8 mouse cellular contexts compared by ENCODE assay signal in the genomic region with DNA sequence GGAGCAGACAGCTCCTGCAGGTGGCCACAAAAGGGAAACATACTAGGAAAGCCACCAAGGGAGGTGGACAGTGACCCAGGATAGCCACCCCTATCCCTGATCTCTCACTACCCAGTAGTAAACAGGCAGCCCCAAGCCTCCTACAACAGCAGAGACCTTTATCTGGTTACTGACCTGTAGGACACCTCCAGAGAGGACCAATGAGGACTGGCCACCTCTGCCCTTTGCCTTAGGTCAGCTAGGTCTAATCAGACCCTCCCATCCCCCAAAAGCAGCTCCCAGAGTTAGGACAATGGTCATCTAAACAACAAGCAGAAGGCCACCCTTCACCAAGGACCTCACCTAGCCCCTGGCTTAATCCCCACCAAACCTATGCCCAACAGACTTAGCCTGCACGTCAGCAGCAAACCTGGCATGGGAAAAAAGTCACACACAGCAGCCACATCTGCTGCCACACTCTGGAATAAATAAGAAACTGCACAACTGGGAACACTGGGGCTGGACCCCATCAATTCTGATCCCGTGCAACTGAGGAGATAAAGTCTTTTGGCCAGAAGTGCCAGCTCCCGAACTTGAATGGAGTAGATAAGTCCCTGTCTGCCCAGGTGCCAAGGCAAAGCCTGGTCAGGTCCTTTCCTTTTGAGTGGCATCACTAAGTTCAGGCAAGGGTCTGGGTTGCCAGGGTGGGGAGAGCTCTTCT. TPM values are rescaled to one million over a fixed set of nuclear protein-coding genes. Genes with fewer than 3 reads are reported as not detected.
DNase-seq lines count a peak whose midpoint lies in the region; ATAC-seq and TF ChIP-seq lines count a peak whose summit lies in the region.

No protein-coding gene starts in this region.

- WGBS in heart, embryonic 14.5 days, result 11% methylated on average over 3 of the region's 3 CpGs
- 20% methylated on average over 3 of the region's 3 CpGs for WGBS in hindbrain, embryonic 15.5 days
- 24% methylated on average over 3 of the region's 3 CpGs for WGBS in midbrain, embryonic 14.5 days

- H3K4me3 ChIP-seq in heart, embryonic 14.5 days (ENCODE audit: control insufficient read depth in 1 of 2, insufficient read depth in 1 of 2, low read depth in 1 of 2, low read length in 2 of 2), result peak overlapping the region; percentile 39 to 43
- H3K4me3 ChIP-seq in hindbrain, embryonic 15.5 days, result peak overlapping the region; percentile 74
- H3K4me3 ChIP-seq in midbrain, embryonic 14.5 days (replicated peaks; ENCODE audit: low read depth, low read length), result peak overlapping the region; percentile 59

- H3K27me3 ChIP-seq in heart, embryonic 14.5 days (ENCODE audit: control insufficient read depth, insufficient read depth, low read length), result peaks cover 19% of the 10 kb centered on the region; the same call in 1 of the 2 replicates
- no peaks in the 10 kb centered on the region for H3K27me3 ChIP-seq in hindbrain, embryonic 15.5 days
- H3K27me3 ChIP-seq in midbrain, embryonic 14.5 days (ENCODE audit: control insufficient read depth, insufficient read depth, low read length), result no peaks in the 10 kb centered on the region; the same call in 1 of the 2 replicates

- no peak for TF ChIP-seq POLR2A in brain, embryonic 14.5 days (IDR thresholded peaks at IDR 0.05; ENCODE audit: borderline replicate concordance, extremely low read depth, insufficient read depth, insufficient read length, poor library complexity, severe bottlenecking)

- peak overlapping the region; percentile 73 for H3K4me2 ChIP-seq in heart, embryonic 14.5 days (ENCODE audit: low read length)
- H3K4me2 ChIP-seq in hindbrain, embryonic 15.5 days, result peak overlapping the region; percentile 98
- H3K4me2 ChIP-seq in midbrain, embryonic 14.5 days (ENCODE audit: low read length), result peak overlapping the region; percentile 91

- H3K27ac ChIP-seq in heart, embryonic 14.5 days (replicated peaks in 1 of 2; ENCODE audit: control insufficient read depth in 1 of 2, insufficient read depth in 1 of 2, low read depth in 2 of 2, low read length in 2 of 2), result no peak overlapping the region
- H3K27ac ChIP-seq in hindbrain, embryonic 15.5 days (replicated peaks), result peak overlapping the region; percentile 83
- no peak overlapping the region for H3K27ac ChIP-seq in midbrain, embryonic 14.5 days (replicated peaks; ENCODE audit: low read depth, low read length)

- TF ChIP-seq CTCF in brain, embryonic 14.5 days (IDR thresholded peaks at IDR 0.05; ENCODE audit: borderline replicate concordance, extremely low read depth, insufficient read depth, insufficient read length), result peak; percentile 27; the same call in 1 of the 2 replicates

- H3K4me1 ChIP-seq in heart, embryonic 14.5 days (ENCODE audit: control insufficient read depth in 2 of 2, insufficient read depth in 2 of 2, low read length in 2 of 2), result peaks cover 21 to 35% of the 10 kb centered on the region in 2 experiments
- peaks cover 33% of the 10 kb centered on the region for H3K4me1 ChIP-seq in hindbrain, embryonic 15.5 days (replicated peaks)
- H3K4me1 ChIP-seq in midbrain, embryonic 14.5 days (ENCODE audit: control insufficient read depth, insufficient read depth, low read length), result peaks cover 10% of the 10 kb centered on the region

- H3K36me3 ChIP-seq in heart, embryonic 14.5 days (ENCODE audit: control insufficient read depth, insufficient read depth, low read length), result no peaks in the 10 kb centered on the region
- H3K36me3 ChIP-seq in hindbrain, embryonic 15.5 days, result no peaks in the 10 kb centered on the region
- H3K36me3 ChIP-seq in midbrain, embryonic 14.5 days (ENCODE audit: control insufficient read depth, insufficient read depth, low read length), result no peaks in the 10 kb centered on the region

- peak overlapping the region; percentile 58; the same call in 1 of the 2 replicates for H3K9ac ChIP-seq in heart, embryonic 14.5 days (ENCODE audit: low read length)
- peak overlapping the region; percentile 81 for H3K9ac ChIP-seq in hindbrain, embryonic 15.5 days
- H3K9ac ChIP-seq in midbrain, embryonic 14.5 days (replicated peaks; ENCODE audit: low read length), result peak overlapping the region; percentile 64; the same call in 1 of the 2 replicates

- DNase-seq in heart, adult 11 months, result no peak
- peak; percentile 24 for DNase-seq in brain, embryonic 14.5 days (ENCODE audit: low read depth)
- DNase-seq in midbrain, embryonic 14.5 days, result peak; percentile 45
- no peak for DNase-seq in ovary, postnatal 14 days (ENCODE audit: low spot score)
- DNase-seq in natural killer cell, adult 2 months (ENCODE audit: low spot score in 2 of 2), result no peak

- ATAC-seq in heart, embryonic 14.5 days (ENCODE audit: insufficient number of reproducible peaks, insufficient read depth, low FRiP score, low read depth), result no peak
- 0 out of 2 replicates have a peak, but pooled peaks have one; percentile 7 for ATAC-seq in hindbrain, embryonic 15.5 days (ENCODE audit: low FRiP score, low read depth)
- ATAC-seq in midbrain, embryonic 14.5 days (ENCODE audit: low FRiP score, low TSS enrichment), result no peak
- no peak for ATAC-seq in activated CD4-positive, CD25-positive, alpha-beta regulatory T cell, adult 4 months

- no peaks in the 10 kb centered on the region for H3K9me3 ChIP-seq in heart, embryonic 14.5 days (ENCODE audit: control insufficient read depth, low read length)
- no peaks in the 10 kb centered on the region for H3K9me3 ChIP-seq in hindbrain, embryonic 15.5 days
- H3K9me3 ChIP-seq in midbrain, embryonic 14.5 days (ENCODE audit: control insufficient read depth, low read length), result no peaks in the 10 kb centered on the region

RNA-seq across cellular contexts. Expression of a gene that starts 5.7 kb away (rescaled TPM):
- polyA plus RNA-seq in heart, embryonic 14.5 days (2014; fragmentation: Nextera tagmentation; extraction: Ambion mirVana), result 0.58 TPM in 2 replicates
- polyA plus RNA-seq in brain, embryonic 14.5 days (2012; rRNA removed), result 4.1 and 5.9 TPM in 2 replicates
- 6.1 and 6.4 TPM in 2 replicates for polyA plus RNA-seq in hindbrain, embryonic 15.5 days (2015; fragmentation: Nextera tagmentation; extraction: Ambion mirVana)
- polyA plus RNA-seq in midbrain, embryonic 14.5 days (2014; fragmentation: Nextera tagmentation; extraction: Ambion mirVana), result 2.0 and 3.3 TPM in 2 replicates
- 1 to 10 TPM in 1 of 2 experiments, under 1 TPM in 1; 0.48 to 1.2 TPM for polyA plus RNA-seq in activated CD4-positive, CD25-positive, alpha-beta regulatory T cell, adult 4 months (2017; shearing (Covaris generic))

RNA-seq across cellular contexts. Expression of a gene that starts 17.5 kb away (rescaled TPM):
- 20.6 and 21.2 TPM in 2 replicates for polyA plus RNA-seq in heart, embryonic 14.5 days (2014; fragmentation: Nextera tagmentation; extraction: Ambion mirVana)
- polyA plus RNA-seq in brain, embryonic 14.5 days (2012; rRNA removed), result 60.4 and 66.1 TPM in 2 replicates
- polyA plus RNA-seq in hindbrain, embryonic 15.5 days (2015; fragmentation: Nextera tagmentation; extraction: Ambion mirVana), result 46.4 and 48.7 TPM in 2 replicates
- polyA plus RNA-seq in midbrain, embryonic 14.5 days (2014; fragmentation: Nextera tagmentation; extraction: Ambion mirVana), result 52.7 and 52.9 TPM in 2 replicates
- polyA plus RNA-seq in activated CD4-positive, CD25-positive, alpha-beta regulatory T cell, adult 4 months (2017; shearing (Covaris generic)), result 10 to 100 TPM in 1 of 2 experiments, 1 to 10 TPM in 1; 8.8 to 11.5 TPM

RNA-seq across cellular contexts. Expression of a gene that starts 22.3 kb away (rescaled TPM):
- polyA plus RNA-seq in heart, embryonic 14.5 days (2014; fragmentation: Nextera tagmentation; extraction: Ambion mirVana), result 28.8 and 32.3 TPM in 2 replicates
- polyA plus RNA-seq in brain, embryonic 14.5 days (2012; rRNA removed), result 5.7 and 5.9 TPM in 2 replicates
- 10.7 and 12.3 TPM in 2 replicates for polyA plus RNA-seq in hindbrain, embryonic 15.5 days (2015; fragmentation: Nextera tagmentation; extraction: Ambion mirVana)
- polyA plus RNA-seq in midbrain, embryonic 14.5 days (2014; fragmentation: Nextera tagmentation; extraction: Ambion mirVana), result 7.6 and 9.1 TPM in 2 replicates
- 1 to 10 TPM; 1.4 to 2.8 TPM for polyA plus RNA-seq in activated CD4-positive, CD25-positive, alpha-beta regulatory T cell, adult 4 months (2017; shearing (Covaris generic))

RNA-seq across cellular contexts. Expression of a gene that starts 42.6 kb away (rescaled TPM):
- polyA plus RNA-seq in heart, embryonic 14.5 days (2014; fragmentation: Nextera tagmentation; extraction: Ambion mirVana), result 3.0 and 3.2 TPM in 2 replicates
- 13.2 and 15.1 TPM in 2 replicates for polyA plus RNA-seq in brain, embryonic 14.5 days (2012; rRNA removed)
- polyA plus RNA-seq in hindbrain, embryonic 15.5 days (2015; fragmentation: Nextera tagmentation; extraction: Ambion mirVana), result 8.3 and 10.0 TPM in 2 replicates
- 4.8 and 7.1 TPM in 2 replicates for polyA plus RNA-seq in midbrain, embryonic 14.5 days (2014; fragmentation: Nextera tagmentation; extraction: Ambion mirVana)
- polyA plus RNA-seq in activated CD4-positive, CD25-positive, alpha-beta regulatory T cell, adult 4 months (2017; shearing (Covaris generic)), result 1 to 10 TPM; 1.4 to 2.7 TPM

RNA-seq across cellular contexts. Expression of a gene that starts 42.6 kb away (rescaled TPM):
- polyA plus RNA-seq in heart, embryonic 14.5 days (2014; fragmentation: Nextera tagmentation; extraction: Ambion mirVana), result 31.6 and 34.3 TPM in 2 replicates
- 70.4 and 84.0 TPM in 2 replicates for polyA plus RNA-seq in brain, embryonic 14.5 days (2012; rRNA removed)
- 46.5 and 52.9 TPM in 2 replicates for polyA plus RNA-seq in hindbrain, embryonic 15.5 days (2015; fragmentation: Nextera tagmentation; extraction: Ambion mirVana)
- 47.6 and 64.3 TPM in 2 replicates for polyA plus RNA-seq in midbrain, embryonic 14.5 days (2014; fragmentation: Nextera tagmentation; extraction: Ambion mirVana)
- polyA plus RNA-seq in activated CD4-positive, CD25-positive, alpha-beta regulatory T cell, adult 4 months (2017; shearing (Covaris generic)), result 10 to 100 TPM; 49.6 to 53.0 TPM

Comparison
In these comparisons a context has a peak if more than half of its experiments do, and no peak if none do; other contexts are left out.
1. DNase-seq: peak in brain, embryonic 14.5 days (single experiment) and midbrain, embryonic 14.5 days (single experiment); none in heart, adult 11 months (single experiment), ovary, postnatal 14 days (single experiment) and natural killer cell, adult 2 months (0 of 2).
2. Peak in every context shown above with its lines, with median percentiles within 50 percentile points of each other: H3K4me2 ChIP-seq, H3K4me3 ChIP-seq and H3K9ac ChIP-seq.